Mouse (Mus musculus) G1E-ER4 (cell line): ENCODE results near the gene Junb. TPM values are rescaled to one million over a fixed set of nuclear protein-coding genes. Genes with fewer than 3 reads are reported as not detected.

Experiments used
- GATA1 ChIP-seq: IDR thresholded peaks from one replicate; pipeline ENCODE4 v1.8.0; 2012; ENCODE audit warnings: low read length, inconsistent platforms
- polyA plus RNA-seq: library from polyadenylated mRNA; stranded (reverse); fragments of >175 nt; gene quantifications from 2 replicates; pipeline ENCODE4 v1.2.3, GENCODE M21; 2012

Gene Junb
- 68.1 and 95.2 TPM in 2 replicates for polyA plus RNA-seq

DNA sequence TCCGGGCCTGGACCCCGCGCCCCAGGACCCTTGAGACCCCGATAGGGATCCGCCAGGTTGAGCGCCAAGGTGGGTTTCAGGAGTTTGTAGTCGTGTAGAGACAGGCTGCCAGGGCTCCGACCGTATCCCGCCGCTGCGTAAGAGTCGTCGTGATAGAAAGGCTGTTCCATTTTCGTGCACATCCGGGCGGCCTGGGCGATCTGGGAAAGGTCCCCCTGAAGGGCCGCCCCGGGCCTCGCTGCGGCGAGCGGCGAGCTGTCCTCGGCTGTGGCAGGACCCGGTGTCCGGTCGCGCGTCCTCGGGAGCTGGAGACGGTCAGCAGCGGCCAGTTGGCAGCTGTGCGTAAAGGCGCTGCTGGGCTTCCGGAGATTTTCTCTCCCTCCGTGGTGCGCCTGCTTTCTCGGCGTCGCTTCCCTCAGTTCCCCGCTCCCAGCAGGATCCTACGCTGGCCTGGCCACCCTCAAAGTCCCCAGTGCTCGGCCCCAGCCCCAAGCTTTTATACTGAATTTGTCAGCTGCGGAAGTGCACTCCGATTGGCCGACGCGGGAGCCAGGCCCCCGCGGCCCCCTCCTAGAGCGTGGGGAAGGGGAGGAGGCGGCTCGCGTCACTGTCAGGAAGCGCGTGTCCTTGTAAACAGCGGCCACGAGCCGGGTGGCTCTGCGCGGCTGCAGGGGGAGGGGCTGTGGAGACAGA, at the start of gene Junb:
TSS of gene Junb (minus strand) at position 471 of the 693 bp plus-strand sequence.
- no peak for TF ChIP-seq GATA1

DNA sequence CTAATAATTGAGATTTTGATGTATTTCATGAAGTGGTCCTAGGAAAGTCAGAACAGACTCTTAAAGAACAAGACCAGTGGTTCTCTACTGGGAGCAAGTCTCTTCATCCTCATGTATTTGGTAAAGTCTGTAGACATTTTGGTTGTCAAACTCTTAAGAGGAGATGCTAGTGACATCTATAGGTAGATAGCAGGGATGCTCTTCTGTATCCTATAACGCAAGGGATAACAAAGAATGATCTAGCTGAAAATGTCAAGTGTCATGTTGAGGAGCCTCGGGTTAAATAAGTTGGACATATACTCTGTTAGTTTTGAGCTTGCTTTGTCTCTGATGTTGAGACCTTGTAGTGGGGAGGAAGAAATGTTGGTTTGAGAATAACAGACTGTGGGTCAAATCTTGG, 49.4 kb upstream of the Junb start:
- no peak for TF ChIP-seq GATA1

- TF ChIP-seq GATA1, result no peak
Observed at GRCm38 (mm10) chr8:85027516-85027855, 49.0 kb upstream of the Junb start.

DNA sequence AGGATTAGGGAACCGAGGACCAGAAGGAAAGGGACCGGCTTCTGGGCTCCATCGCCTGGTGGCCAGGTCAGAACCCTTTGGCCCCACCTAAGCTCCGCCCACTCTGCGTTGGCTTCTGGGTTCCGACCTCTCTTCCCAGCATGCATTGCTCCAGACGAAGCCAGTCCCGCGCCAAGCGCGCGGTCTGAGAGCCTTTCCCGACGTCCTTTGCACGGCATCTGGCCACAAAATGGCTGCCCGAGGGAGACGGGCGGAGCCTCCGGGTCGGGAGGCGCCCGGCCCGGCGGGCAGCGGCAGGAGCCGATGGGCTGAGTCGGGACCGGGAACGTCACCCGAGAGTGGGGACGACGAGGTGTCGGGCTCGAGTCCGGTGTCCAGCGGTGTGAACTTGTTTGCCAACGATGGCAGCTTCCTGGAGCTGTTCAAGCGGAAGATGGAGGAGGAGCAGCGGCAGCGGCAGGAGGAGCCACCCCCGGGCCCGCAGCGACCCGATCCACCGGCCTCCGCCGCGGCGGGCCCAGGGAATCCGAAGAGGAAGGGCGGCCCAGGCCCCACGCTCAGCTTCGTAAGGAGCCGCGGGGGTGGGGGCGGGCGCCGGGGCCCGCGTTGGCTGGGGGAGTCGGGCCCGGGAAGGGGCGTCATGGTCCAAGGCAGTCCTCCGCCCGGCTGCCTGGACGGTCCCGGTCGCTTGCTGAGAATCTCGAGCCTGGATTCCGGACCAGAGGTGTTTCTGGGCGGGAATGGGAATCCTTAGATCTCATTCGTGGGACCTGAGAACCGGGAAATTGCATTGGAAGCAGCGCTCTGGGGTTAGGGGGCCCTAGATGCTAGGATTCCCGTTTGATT, 48.4 kb upstream of the Junb start, which contains the start of gene Trir:
TSS of gene Trir (plus strand) at position 154 of the 846 bp plus-strand sequence.
- no peak for TF ChIP-seq GATA1

- no peak for TF ChIP-seq GATA1
Observed at GRCm38 (mm10) chr8:85025098-85025932, 46.8 kb upstream of the Junb start, which contains the start of gene Asna1. Gene Asna1 (minus strand): TSS chr8:85025281.

DNA sequence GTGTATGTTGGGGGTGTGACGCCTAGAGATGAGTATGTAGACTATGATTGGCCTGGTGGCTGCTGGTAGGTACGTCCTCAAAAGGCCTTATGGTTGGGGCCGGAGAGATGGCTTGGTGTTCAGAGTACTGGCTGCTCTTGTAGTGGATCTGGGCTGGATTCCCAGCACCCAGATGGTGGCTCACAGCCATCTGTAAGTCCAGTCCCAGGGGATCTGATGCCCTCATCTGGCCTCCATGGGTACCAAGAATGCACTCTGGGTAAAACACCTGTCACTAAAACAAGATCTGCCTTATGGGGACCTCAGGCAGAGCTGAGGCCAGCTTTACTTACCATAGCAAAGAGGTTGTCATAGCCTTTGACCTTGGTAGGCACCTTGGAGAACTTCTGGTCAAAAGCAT, 45.3 kb upstream of the Junb start:
- TF ChIP-seq GATA1, result no peak

- TF ChIP-seq GATA1, result no peak
Observed at GRCm38 (mm10) chr8:85021514-85022055, 43.1 kb upstream of the Junb start.

DNA sequence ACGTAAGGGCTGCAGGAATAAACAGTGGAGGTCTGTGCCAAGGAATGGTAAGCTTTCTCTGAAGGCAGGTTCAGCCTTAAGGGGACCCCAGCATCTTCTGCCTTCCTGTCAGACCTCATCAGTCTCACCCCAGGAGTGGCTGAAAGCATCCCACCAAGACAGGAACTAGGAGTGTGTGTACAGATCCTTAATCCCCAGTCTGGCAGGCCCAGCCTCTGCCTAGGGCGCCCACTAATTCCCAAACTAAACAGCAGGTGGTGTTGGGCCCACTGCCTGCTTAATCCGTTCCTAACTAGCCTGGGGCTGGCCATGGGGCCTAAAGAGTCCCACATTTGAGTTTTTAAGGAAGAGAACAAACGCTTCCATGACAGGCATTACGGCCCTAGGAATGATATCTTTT, 38.7 kb upstream of the Junb start:
- TF ChIP-seq GATA1, result no peak

DNA sequence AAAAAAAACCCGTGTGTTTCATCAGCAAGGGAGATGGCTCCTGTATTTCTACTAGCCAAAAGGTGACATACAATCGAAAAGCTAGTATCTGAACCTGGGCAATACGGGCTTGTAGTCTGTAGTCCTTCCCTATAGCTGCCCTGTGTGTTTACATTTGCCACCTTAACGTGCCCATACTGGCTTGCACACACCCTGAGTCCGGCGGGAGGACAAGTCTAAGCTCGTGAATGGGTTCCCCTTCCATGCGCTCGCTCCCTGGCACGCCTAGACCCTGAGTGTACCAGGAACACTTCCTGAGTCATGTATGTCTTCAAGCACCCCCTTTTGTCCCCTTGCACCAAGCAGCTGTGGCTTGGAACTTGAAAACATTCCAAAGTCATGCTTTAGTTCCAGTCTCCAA, 38.2 kb upstream of the Junb start:
- no peak for TF ChIP-seq GATA1

- TF ChIP-seq GATA1, result no peak
Observed at GRCm38 (mm10) chr8:85014431-85014830, 35.9 kb upstream of the Junb start, which contains the start of gene Best2. Gene Best2 (minus strand): TSS chr8:85014531.

- no peak for TF ChIP-seq GATA1
Observed at GRCm38 (mm10) chr8:85013230-85013840, 34.8 kb upstream of the Junb start.

- no peak for TF ChIP-seq GATA1
Observed at GRCm38 (mm10) chr8:85011242-85011641, 32.7 kb upstream of the Junb start.

- no peak for TF ChIP-seq GATA1
Observed at GRCm38 (mm10) chr8:85007686-85008085, 29.2 kb upstream of the Junb start.

DNA sequence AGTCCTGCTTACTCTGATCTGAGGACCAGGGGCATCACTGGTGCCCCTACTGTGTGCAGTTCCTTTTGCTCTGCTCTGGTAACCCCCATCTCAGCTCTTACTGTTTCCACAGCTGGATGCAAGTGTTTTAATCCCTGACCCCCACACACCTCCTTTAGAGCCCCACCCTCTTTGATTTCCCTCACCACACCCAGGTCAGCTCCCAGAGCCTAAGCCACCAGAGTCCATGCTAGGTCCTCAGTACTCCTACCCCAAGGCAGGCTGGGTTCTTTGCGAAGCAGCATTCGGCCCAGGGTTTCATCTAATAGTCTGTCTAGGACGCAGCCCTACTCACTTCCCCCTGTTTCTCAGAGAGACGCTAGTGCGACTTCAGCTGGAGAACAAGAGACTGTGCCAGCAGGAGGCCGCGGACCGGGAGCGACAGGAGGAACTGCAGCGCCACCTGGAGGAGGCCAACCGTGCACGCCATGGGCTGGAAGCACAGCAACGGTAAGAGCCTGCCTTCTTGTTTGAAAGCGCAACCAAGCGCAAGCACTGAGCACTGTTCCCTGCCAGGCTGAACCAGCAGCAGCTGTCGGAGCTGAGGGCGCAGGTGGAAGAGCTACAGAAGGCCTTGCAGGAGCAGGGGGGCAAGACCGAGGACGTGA, 19.3 kb upstream of the Junb start:
- TF ChIP-seq GATA1, result no peak
